Mouse (Mus musculus) spleen, postnatal 10 days (tissue): ENCODE data around the gene Cnr2.
A peak's percentile ranks its signal among the peaks of the same experiment; 100 is the strongest.

Experiments
- DNase-seq, 2 experiments: peaks; one replicate each; pipeline ENCODE4 v3.0.0; 2021 to 2022; ENCODE audit warnings: low spot score in 2 of 2

Gene Cnr2

DNA sequence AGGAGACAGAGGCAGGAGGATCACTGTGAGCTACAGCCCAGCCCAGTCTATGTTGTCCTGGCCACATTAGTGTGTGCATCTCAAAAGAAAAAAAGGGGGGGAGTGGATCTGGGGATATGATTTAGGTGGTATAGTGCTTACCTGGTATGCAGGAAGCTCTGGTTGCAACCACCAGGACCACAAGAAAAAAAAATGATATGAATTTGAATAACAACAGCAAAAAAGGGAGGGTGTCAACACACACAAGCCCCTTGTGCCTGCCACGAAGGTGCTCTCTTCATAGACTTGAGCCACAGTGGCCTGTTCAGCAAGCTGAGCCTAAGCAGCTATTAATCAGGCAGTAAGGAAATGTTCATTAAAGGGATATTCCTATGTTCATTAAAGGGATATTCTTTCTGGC is 9.6 kb downstream of the Cnr2 start:
- no peak for DNase-seq

DNA sequence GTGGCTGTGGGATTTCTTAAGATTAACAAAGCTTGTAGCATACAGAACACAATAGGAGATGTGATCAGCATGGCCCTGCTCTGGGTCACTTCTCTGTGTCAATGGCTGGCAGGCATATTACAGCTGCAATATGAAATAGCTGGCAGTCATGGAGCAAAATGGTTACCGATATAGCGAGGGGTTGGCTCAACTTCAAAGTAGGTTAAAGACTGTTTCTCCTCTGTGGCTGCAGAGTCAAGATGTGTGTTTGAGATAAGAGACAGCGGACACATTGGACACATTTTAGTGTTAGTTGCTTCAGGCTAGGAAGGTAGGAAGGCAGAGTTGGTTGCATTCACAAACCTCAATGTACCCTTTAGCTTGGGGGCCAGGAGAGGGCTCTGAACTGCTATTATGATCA is 11.4 kb downstream of the Cnr2 start:
- no peak for DNase-seq

DNA sequence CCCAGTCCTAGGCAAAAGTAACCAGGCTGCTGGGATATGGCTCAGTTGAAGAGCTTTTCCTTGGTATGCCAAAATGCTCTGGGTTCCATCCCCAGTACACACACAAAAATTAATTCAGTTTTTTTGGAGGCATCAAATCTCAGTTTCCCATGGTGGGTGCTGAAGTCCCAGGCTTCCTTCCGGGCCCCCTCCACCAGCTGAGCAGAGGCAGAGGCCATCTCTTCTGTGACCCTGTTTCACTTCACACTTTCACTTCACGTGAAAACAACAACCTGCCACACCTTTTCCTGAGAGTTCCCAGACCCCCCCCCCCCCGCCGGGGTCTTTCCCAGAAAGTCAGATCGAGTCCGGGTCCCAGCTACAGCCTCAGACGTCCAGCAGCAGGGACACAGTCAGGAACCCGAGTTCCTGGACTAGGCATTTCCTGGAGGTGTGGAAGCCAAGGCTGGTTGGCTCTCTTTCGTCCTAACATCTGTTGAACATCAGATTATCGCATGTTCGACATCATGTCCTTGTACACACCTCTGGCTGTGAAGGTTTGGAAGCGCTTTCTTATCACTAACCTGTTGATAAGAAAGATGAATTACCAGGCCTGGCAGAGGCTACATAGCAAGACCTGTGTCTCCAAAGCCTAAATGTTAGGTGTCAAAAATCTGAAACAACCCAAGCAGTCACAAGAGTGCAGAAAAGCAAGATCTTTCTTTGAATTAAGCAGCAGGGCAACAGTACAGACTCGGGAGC is 14.3 kb downstream of the Cnr2 start:
- DNase-seq, result no peak

- DNase-seq, result peak in 1 of 2 experiments; percentile 28
Observed at GRCm38 (mm10) chr4:135911531-135911930, 16.3 kb downstream of the Cnr2 start.

GRCm38 (mm10) chr4:135912164-135912563 is 17.0 kb downstream of the Cnr2 start:
- DNase-seq, result no peak

DNA sequence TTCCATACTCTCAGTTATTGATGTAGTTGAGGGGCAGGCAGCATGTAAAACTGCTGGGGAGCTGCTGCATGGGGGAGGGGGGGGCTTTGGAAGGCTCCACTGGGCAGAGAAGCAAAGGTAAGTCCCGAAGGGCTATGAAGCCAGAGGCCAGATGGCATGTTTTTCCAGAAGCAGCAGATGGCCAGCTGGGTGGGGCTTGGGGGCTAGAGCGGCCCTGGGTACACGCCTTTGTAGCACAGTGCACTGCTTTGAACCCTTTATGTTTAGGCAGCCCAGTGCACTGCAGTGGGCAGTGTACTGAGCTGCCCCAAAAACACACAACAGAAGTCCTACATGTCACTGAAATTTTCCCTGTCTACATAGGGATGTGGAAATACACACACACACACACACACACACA is 17.6 kb downstream of the Cnr2 start:
- DNase-seq, result peak in 1 of 2 experiments; percentile 40

DNA sequence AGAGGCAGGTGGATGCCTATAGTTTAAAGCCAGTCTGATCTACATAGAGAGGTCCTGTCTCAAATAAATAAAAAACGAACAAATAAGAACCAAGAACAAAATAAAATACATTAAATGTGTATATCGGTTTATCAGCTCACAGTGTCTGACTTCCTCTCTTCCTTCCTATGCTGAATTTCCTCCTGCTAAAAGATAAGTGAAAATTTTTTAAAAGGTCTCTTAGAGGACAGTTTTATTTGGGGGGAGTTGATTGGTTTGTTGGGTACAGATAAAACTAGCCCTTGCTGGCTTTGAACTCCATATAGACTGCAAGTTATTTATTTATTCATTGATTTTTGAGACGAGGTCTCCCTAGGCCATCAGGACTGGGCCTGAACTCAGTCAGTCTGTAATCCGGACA is 18.2 kb downstream of the Cnr2 start:
- no peak for DNase-seq

- DNase-seq, result no peak
Observed at GRCm38 (mm10) chr4:135918635-135919279, 23.6 kb downstream of the Cnr2 start.

DNA sequence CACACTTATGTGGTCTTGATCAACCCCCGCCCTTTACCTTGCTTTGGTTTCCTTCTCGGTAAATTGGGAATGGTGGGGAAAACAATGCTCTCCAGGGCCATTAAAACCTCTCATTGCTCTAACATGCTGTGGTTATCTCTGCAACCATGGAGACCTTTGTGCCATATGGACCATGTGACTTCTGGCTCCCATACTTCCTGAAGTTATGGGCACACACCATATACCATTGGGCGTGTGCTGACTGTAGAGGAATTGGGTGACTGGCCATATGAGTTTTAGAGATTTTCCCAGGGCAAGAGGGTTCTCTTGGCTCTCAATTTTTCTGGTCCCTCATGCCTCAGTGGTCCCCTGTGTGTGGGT is 24.1 kb downstream of the Cnr2 start:
- no peak for DNase-seq

DNA sequence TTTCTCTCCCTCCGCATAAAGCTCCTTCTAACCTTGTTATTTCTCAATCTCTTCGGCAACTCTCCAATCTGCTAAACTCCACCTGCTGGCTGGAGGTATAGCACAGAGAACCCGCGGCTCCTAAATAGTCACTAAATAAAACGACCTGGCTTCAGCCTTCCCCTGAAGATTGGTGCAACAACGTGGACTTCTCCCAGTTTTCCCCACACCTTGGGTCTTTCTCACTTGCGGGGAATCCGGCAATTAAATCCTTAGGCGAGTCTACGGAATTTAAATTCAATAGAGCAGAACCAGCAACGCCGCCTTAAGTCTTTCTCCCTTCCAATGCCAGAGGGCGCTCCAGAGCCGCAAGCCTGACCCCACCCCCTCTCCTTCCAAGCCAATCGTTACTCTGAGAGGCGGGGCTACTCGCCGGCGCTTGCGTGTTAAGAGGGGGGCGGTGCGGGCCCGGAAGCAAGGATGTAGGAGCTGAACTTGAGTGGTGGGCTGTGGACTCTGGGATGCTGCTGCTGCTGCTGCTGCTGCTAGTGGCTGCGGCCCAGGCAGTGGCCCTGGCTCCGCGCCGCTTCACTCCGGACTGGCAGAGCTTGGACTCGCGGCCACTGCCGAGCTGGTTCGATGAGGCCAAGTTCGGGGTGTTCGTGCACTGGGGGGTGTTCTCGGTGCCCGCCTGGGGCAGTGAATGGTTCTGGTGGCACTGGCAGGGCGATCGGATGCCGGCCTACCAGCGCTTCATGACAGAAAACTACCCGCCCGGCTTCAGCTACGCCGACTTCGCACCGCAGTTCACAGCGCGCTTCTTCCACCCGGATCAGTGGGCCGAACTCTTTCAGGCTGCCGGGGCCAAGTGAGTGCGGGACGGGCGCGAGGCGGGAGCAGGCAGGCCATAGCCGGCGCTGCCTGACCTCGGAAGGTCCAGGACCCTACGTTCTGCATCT is 25.4 kb downstream of the Cnr2 start, which contains the start of gene Fuca1:
TSS of gene Fuca1 (plus strand) at position 432 of the 938 bp plus-strand sequence.
- peak; percentile 97 to 98 for DNase-seq

DNA sequence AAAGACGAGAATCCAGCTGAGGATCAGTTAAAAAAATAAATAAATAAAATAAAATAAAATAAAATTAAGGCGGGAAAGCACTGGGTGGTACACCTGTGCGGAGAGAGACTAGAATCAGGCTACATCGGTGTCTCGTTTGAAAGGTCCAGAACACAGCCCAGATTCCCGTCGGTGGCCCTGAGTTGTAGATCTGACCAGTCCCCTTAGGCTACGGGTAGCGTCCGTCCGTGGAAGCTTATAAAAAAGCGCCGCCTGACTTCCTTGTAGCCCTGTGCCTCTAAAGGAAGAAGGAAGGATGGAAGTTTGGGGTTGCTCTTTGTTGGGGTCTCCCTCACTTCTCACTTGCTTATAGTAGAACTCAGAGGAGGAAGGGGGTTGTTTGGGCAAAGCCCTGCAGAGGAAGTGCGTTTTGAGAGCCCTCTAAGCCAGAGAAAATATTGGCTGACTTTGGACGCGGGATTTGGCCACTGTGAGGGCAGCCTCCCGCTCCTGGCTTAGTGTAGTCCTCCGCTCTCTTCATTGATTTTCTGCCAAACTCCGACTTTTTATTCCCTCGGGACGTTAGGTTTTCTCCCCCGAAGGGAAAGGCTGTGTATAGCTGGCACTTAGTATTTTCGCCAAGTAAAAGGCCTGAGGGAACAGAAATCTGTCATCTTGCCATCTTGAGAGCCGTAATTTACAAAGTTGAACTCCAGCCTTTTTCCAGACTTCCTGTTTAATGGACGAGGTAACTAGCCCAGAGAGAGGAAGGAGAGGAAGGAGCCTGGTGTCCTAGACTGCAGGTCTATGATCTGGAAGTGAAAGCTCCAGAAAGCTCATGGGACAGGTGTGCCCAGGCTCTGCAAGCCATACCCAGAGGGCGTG is 26.3 kb downstream of the Cnr2 start:
- peak; percentile 45 to 51 for DNase-seq

- no peak for DNase-seq
Observed at GRCm38 (mm10) chr4:135922190-135922589, 27.0 kb downstream of the Cnr2 start.

DNA sequence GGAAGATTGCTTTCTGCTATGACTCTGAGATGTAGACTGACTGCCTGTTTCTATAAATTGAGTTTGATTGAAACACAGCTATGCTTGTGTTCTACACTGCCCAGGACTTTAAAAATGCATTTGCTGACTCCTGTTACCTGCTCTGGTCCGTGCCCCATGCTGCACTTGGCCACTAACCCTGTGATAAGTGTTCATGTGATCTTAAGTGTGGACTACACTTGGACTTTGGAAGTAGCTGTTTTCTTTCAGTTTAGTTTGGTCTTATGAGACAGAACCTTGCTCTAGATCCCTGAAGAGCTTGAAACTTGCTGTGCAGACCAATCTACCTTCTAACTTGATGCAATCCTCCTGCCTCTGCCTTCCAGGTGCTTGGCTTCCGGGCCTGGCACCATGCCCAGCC is 29.2 kb downstream of the Cnr2 start:
- DNase-seq, result no peak

GRCm38 (mm10) chr4:135925341-135925740 is 30.1 kb downstream of the Cnr2 start:
- no peak for DNase-seq

DNA sequence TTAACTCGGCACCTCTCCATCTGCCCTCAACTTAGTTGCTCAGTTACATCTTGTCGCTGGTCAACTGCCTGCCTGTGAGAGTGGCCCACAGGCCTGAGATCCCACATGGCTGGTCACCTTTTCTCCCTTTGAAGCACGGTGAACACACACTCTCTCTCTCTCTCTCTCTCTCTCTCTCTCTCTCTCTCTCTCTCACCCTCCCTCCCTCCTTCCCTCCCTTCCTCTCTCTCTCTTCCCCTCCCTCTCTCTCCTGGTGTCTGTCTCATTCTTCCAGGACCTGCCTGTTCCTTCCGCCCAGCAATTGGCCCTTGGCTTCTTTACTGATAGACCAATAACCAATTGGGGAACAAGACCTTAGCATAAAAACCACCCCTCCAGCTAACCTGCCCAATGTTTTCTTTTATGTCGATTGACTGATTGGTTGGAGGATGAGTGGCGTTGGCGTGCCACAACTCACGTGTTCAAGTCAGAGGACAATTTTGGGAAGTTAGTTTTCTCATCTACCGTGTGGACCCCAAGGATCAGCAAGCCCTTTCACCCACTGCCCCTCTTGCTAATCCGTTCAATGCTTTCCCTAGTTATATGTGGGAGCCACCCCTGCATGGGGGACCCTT is 31.1 kb downstream of the Cnr2 start:
- no peak for DNase-seq

DNA sequence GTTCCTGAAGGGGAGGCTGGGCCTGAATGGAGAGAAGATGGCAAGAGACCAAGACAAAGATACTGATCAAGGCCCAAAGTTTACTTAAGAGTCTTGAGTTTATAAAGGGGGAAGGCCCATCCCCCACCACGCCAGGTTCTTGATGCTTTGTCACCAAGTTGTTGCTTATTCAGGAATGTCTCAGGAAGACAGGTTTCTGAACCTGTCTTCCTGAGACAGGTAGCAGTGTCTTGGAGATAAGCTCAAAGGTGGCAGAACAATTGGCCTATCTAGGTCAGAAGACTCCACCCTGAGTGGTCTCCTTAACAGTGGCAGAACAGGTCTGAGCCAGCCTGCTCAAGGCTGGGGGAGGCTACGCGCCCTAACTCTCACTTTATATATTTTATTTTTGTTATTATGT is 31.7 kb downstream of the Cnr2 start:
- no peak for DNase-seq

- no peak for DNase-seq
Observed at GRCm38 (mm10) chr4:135928376-135928775, 33.2 kb downstream of the Cnr2 start.

DNA sequence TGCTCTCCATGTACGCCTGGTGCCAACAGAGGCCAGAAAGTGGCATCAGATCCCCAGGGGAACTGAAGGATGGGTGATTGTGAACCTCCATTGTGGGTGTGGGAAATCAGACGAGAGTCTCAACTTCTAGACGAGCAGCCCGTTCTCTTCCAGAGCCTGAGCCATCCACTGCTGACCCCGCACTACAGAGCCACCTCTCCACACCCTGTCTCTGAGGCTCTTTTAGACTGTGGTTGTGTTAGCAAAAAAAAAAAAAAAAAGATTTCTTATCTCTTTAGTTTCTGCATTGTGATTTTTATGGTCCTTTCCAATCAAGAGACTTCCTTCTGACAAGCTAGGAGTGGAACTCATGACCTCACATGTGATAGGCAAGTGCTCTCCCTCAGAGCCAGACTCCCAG is 34.2 kb downstream of the Cnr2 start:
- DNase-seq, result no peak

- DNase-seq, result no peak
Observed at GRCm38 (mm10) chr4:135929828-135930227, 34.6 kb downstream of the Cnr2 start.

- no peak for DNase-seq
Observed at GRCm38 (mm10) chr4:135930239-135930638, 35.0 kb downstream of the Cnr2 start.

DNA sequence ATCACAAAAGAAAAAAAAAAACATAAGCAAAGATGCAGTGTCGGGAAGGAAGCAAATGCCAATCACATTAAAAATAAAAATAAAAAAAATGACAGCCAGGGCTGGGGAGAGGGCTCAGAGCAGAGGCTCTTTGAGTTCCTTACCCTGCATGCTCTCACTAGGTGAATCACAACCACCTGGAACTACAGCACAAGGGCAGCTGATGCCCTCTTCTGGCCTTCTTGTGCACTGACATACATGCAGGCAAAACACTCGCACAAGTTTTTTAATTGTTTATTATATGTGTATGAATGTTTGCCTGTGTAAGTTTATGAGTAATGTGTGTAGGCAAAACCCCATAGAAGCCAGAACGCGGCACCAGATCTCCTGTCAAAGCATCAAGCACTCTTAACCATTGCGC is 36.6 kb downstream of the Cnr2 start:
- no peak for DNase-seq
